Mouse (Mus musculus): ENCODE results near the gene Nup155. TPM values are rescaled to one million over a fixed set of nuclear protein-coding genes. Genes with fewer than 3 reads are reported as not detected.

Gene Nup155
- polyA plus RNA-seq, 1 experiment from 2014 or later = 17.8 TPM

- Histone ChIP-seq H3K27ac (peak overlapping the region; percentile 78), H3K9me3 (no peaks in the 10 kb centered on the region), H3K4me3 (peak overlapping the region; percentile 79), H3K4me1 (peaks cover 14% of the 10 kb centered on the region), H3K9ac (peak overlapping the region; percentile 43; the same call in 1 of the 2 replicates), H3K27me3 (no peaks in the 10 kb centered on the region), H3K36me3 (peaks cover 18% of the 10 kb centered on the region), H3K4me2 (peak overlapping the region; percentile 75)
- WGBS = 42% methylated on average over 19 of the region's 19 CpGs
- no peak for ATAC-seq (ENCODE audit: borderline replicate concordance, extremely low read depth, low FRiP score, low TSS enrichment)
Observed at GRCm38 (mm10) chr15:8108360-8108965, 610 bp upstream of the Nup155 start.

GRCm38 (mm10) chr15:8109782-8110181, 709 bp downstream of the Nup155 start:
- WGBS = 1% methylated on average over 8 of the region's 8 CpGs
- no peaks in the 10 kb centered on the region for H3K9me3 ChIP-seq
- no peaks in the 10 kb centered on the region for H3K27me3 ChIP-seq
- peak overlapping the region; percentile 73 for H3K9ac ChIP-seq
- peak overlapping the region; percentile 79 for H3K4me3 ChIP-seq
- no peak for ATAC-seq (ENCODE audit: borderline replicate concordance, extremely low read depth, low FRiP score, low TSS enrichment)
- H3K36me3 ChIP-seq = peaks cover 27% of the 10 kb centered on the region
- peak overlapping the region; percentile 75 for H3K4me2 ChIP-seq
- no peak overlapping the region for H3K27ac ChIP-seq
- H3K4me1 ChIP-seq = peaks cover 14% of the 10 kb centered on the region

GRCm38 (mm10) chr15:8129281-8129680, 20.2 kb downstream of the Nup155 start:
- no peak overlapping the region for H3K4me2 ChIP-seq
- H3K4me1 ChIP-seq = no peaks in the 10 kb centered on the region
- peaks cover 76% of the 10 kb centered on the region for H3K36me3 ChIP-seq
- no peaks in the 10 kb centered on the region for H3K9me3 ChIP-seq
- no peak overlapping the region for H3K9ac ChIP-seq
- no peaks in the 10 kb centered on the region for H3K27me3 ChIP-seq
- H3K27ac ChIP-seq = no peak overlapping the region
- WGBS = 58% methylated on average over 1 of the region's 1 CpGs
- no peak for ATAC-seq (ENCODE audit: borderline replicate concordance, extremely low read depth, low FRiP score, low TSS enrichment)
- H3K4me3 ChIP-seq = no peak overlapping the region

- Histone ChIP-seq H3K4me2 (no peak overlapping the region), H3K4me3 (no peak overlapping the region), H3K9ac (no peak overlapping the region), H3K27me3 (no peaks in the 10 kb centered on the region), H3K4me1 (no peaks in the 10 kb centered on the region), H3K36me3 (peaks cover 87% of the 10 kb centered on the region), H3K27ac (no peak overlapping the region), H3K9me3 (no peaks in the 10 kb centered on the region)
- WGBS = 82% methylated on average over 3 of the region's 3 CpGs
- ATAC-seq (ENCODE audit: borderline replicate concordance, extremely low read depth, low FRiP score, low TSS enrichment) = no peak
Observed at GRCm38 (mm10) chr15:8131268-8131667, 22.2 kb downstream of the Nup155 start.

- Histone ChIP-seq H3K4me1 (no peaks in the 10 kb centered on the region), H3K9ac (no peak overlapping the region), H3K4me2 (no peak overlapping the region), H3K27ac (no peak overlapping the region), H3K27me3 (no peaks in the 10 kb centered on the region), H3K4me3 (no peak overlapping the region), H3K36me3 (peaks cover 86% of the 10 kb centered on the region), H3K9me3 (no peaks in the 10 kb centered on the region)
- no peak for ATAC-seq (ENCODE audit: borderline replicate concordance, extremely low read depth, low FRiP score, low TSS enrichment)
Observed at GRCm38 (mm10) chr15:8131761-8132160, 22.7 kb downstream of the Nup155 start.

GRCm38 (mm10) chr15:8135606-8136005, 26.5 kb downstream of the Nup155 start:
- no peaks in the 10 kb centered on the region for H3K9me3 ChIP-seq
- no peak overlapping the region for H3K9ac ChIP-seq
- ATAC-seq (ENCODE audit: borderline replicate concordance, extremely low read depth, low FRiP score, low TSS enrichment) = no peak
- no peak overlapping the region for H3K27ac ChIP-seq
- no peak overlapping the region for H3K4me3 ChIP-seq
- no peaks in the 10 kb centered on the region for H3K27me3 ChIP-seq
- no peak overlapping the region for H3K4me2 ChIP-seq
- 70% methylated on average over 5 of the region's 5 CpGs for WGBS
- peaks cover 84% of the 10 kb centered on the region for H3K36me3 ChIP-seq
- no peaks in the 10 kb centered on the region for H3K4me1 ChIP-seq

GRCm38 (mm10) chr15:8161841-8162240, 52.8 kb downstream of the Nup155 start:
- no peaks in the 10 kb centered on the region for H3K9me3 ChIP-seq
- H3K36me3 ChIP-seq = peaks cover 44% of the 10 kb centered on the region
- ATAC-seq (ENCODE audit: borderline replicate concordance, extremely low read depth, low FRiP score, low TSS enrichment) = no peak

GRCm38 (mm10) chr15:8168591-8169265, 59.7 kb downstream of the Nup155 start, which contains the start of gene Cplane1:
Cplane1 (plus strand) TSS chr15:8169106.
- WGBS = under 1% methylated on average over 45 of the region's 47 CpGs
- peak within 1 kb of the TSS; percentile 76 for H3K9ac ChIP-seq
- H3K36me3 ChIP-seq = peaks cover 13% of the 10 kb centered on the region; the same call in 1 of the 2 replicates
- peak; percentile 99 for ATAC-seq (ENCODE audit: borderline replicate concordance, extremely low read depth, low FRiP score, low TSS enrichment)
- H3K4me1 ChIP-seq = no peaks in the 10 kb centered on the region
- no peaks in the 10 kb centered on the region for H3K9me3 ChIP-seq
- H3K4me3 ChIP-seq = peak within 1 kb of the TSS; percentile 75
- no peaks in the 10 kb centered on the region for H3K27me3 ChIP-seq
- peak within 1 kb of the TSS; percentile 65 for H3K27ac ChIP-seq
- H3K4me2 ChIP-seq = peak within 1 kb of the TSS; percentile 60

More at GRCm38 (mm10) chr15:8161841-8162240, 52.8 kb downstream of the Nup155 start:
- no peak overlapping the region for H3K4me3 ChIP-seq
- no peak overlapping the region for H3K9ac ChIP-seq
- H3K27me3 ChIP-seq = no peaks in the 10 kb centered on the region
- WGBS = 59% methylated on average over 1 of the region's 1 CpGs
- no peak overlapping the region for H3K4me2 ChIP-seq
- no peaks in the 10 kb centered on the region for H3K4me1 ChIP-seq
- no peak overlapping the region for H3K27ac ChIP-seq

GRCm38 (mm10) chr15:8169266-8169746, 60.2 kb downstream of the Nup155 start:
- peak overlapping the region; percentile 54; the same call in 1 of the 2 replicates for H3K27ac ChIP-seq

GRCm38 (mm10) chr15:8189563-8189962, 80.5 kb downstream of the Nup155 start:
- Histone ChIP-seq H3K4me2 (no peak overlapping the region), H3K9me3 (no peaks in the 10 kb centered on the region), H3K9ac (no peak overlapping the region), H3K36me3 (peaks cover 38% of the 10 kb centered on the region), H3K27me3 (no peaks in the 10 kb centered on the region), H3K27ac (no peak overlapping the region), H3K4me3 (no peak overlapping the region), H3K4me1 (no peaks in the 10 kb centered on the region)
- 86% methylated on average over 3 of the region's 3 CpGs for whole genome bisulfite sequencing
- ATAC-seq (ENCODE audit: borderline replicate concordance, extremely low read depth, low FRiP score, low TSS enrichment) = no peak

More at GRCm38 (mm10) chr15:8169266-8169746, 60.2 kb downstream of the Nup155 start:
- Histone ChIP-seq H3K4me1 (no peaks in the 10 kb centered on the region), H3K9ac (peak overlapping the region; percentile 76), H3K4me3 (peak overlapping the region; percentile 75), H3K9me3 (no peaks in the 10 kb centered on the region), H3K36me3 (peaks cover 13% of the 10 kb centered on the region; the same call in 1 of the 2 replicates), H3K27me3 (no peaks in the 10 kb centered on the region), H3K4me2 (peak overlapping the region; percentile 60)
- under 1% methylated on average over 25 of the region's 25 CpGs for WGBS
- ATAC-seq (ENCODE audit: borderline replicate concordance, extremely low read depth, low FRiP score, low TSS enrichment) = peak; percentile 87

GRCm38 (mm10) chr15:8190435-8190834, 81.4 kb downstream of the Nup155 start:
- H3K4me2 ChIP-seq = no peak overlapping the region
- ATAC-seq (ENCODE audit: borderline replicate concordance, extremely low read depth, low FRiP score, low TSS enrichment) = no peak
- H3K27me3 ChIP-seq = no peaks in the 10 kb centered on the region
- 86% methylated on average over 3 of the region's 3 CpGs for WGBS
- H3K9ac ChIP-seq = no peak overlapping the region
- H3K36me3 ChIP-seq = peaks cover 43% of the 10 kb centered on the region
- H3K9me3 ChIP-seq = no peaks in the 10 kb centered on the region
- H3K4me1 ChIP-seq = no peaks in the 10 kb centered on the region
- H3K27ac ChIP-seq = no peak overlapping the region
- H3K4me3 ChIP-seq = no peak overlapping the region

GRCm38 (mm10) chr15:8200317-8200716, 91.2 kb downstream of the Nup155 start:
- no peak for ATAC-seq (ENCODE audit: borderline replicate concordance, extremely low read depth, low FRiP score, low TSS enrichment)
- Histone ChIP-seq H3K4me1 (no peaks in the 10 kb centered on the region), H3K9me3 (no peaks in the 10 kb centered on the region), H3K27ac (no peak overlapping the region), H3K4me3 (no peak overlapping the region), H3K27me3 (no peaks in the 10 kb centered on the region), H3K9ac (no peak overlapping the region), H3K36me3 (peaks cover 50% of the 10 kb centered on the region), H3K4me2 (no peak overlapping the region)

All from lung, embryonic 15.5 days (tissue).